Mouse (Mus musculus): ENCODE results near the gene Nrxn2. TPM values are rescaled to one million over a fixed set of nuclear protein-coding genes. Genes with fewer than 3 reads are reported as not detected.

Nrxn2 gene
- polyA plus RNA-seq, 1 experiment from 2014 or later, result 1.1 TPM

DNA sequence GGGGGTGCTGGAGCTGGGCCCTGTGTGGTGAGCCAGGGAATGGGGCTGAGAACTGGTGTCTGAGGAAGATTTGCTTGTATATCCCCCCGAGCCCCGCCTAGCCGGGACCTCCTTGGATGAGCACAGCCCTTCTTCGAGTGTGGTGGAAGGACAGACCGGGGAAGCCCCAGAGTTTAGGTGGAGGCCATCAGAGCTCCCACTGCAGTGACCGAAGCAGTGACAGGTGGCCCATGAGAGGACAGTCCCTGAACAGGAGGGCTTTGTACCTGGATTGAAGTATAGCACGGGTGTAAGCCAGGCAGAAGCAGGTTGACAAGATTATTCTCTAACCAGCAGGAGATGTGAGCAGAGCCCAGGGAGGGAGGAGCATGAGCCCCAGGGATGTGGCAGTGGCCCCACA, 31.3 kb downstream of the Nrxn2 start:
- H3K27me3 ChIP-seq (replicated peaks), result peaks cover 10% of the 10 kb centered on the region
- 69% methylated on average over 7 of the region's 7 CpGs for WGBS
- H3K4me3 ChIP-seq (replicated peaks), result no peak overlapping the region
- H3K9me3 ChIP-seq, result no peaks in the 10 kb centered on the region
- no peak overlapping the region for H3K27ac ChIP-seq
- no peak overlapping the region for H3K4me2 ChIP-seq (replicated peaks)
- H3K9ac ChIP-seq, result no peak overlapping the region
- ATAC-seq, result no peak
- peaks cover 5% of the 10 kb centered on the region; the same call in 1 of the 2 replicates for H3K4me1 ChIP-seq (replicated peaks)
- H3K36me3 ChIP-seq, result no peaks in the 10 kb centered on the region

DNA sequence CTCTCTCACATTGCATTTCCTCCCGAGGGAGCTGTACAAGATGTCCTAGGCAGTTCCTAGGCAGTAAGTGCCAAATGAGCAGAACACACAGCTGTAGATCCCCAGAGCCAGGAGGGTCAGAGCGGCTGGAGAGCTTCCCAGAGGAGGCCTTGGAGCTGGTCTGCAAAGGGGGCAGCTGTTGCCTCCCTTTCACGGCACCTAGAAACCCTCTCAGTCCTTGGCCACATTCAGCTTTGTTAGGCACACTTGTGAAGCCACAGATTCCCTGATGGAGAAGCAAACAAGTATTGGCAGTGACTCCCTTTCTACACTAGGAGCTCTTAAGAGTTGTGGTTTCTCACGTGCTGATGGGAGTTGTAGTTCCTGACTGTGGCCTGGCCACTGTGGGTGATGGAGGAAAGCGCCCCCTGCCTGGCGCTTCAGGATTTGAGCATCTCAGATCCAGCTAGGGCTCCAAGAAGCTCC, 33.5 kb downstream of the Nrxn2 start:
- no peak overlapping the region for H3K4me3 ChIP-seq (replicated peaks)
- 24% methylated on average over 6 of the region's 6 CpGs for whole genome bisulfite sequencing
- no peak overlapping the region for H3K27ac ChIP-seq
- no peaks in the 10 kb centered on the region for H3K36me3 ChIP-seq
- peak; percentile 89 for ATAC-seq
- peaks cover 5% of the 10 kb centered on the region; the same call in 1 of the 2 replicates for H3K4me1 ChIP-seq (replicated peaks)
- no peak overlapping the region for H3K9ac ChIP-seq
- H3K27me3 ChIP-seq (replicated peaks), result peaks cover 4% of the 10 kb centered on the region
- H3K9me3 ChIP-seq, result no peaks in the 10 kb centered on the region
- no peak overlapping the region for H3K4me2 ChIP-seq (replicated peaks)

GRCm38 (mm10) chr19:6452672-6453310, 34.3 kb downstream of the Nrxn2 start:
- H3K9me3 ChIP-seq, result no peaks in the 10 kb centered on the region
- no peak overlapping the region for H3K4me2 ChIP-seq (replicated peaks)
- ATAC-seq, result no peak
- peaks cover 4% of the 10 kb centered on the region for H3K27me3 ChIP-seq (replicated peaks)
- H3K4me3 ChIP-seq (replicated peaks), result no peak overlapping the region
- H3K4me1 ChIP-seq (replicated peaks), result peaks cover 5% of the 10 kb centered on the region; the same call in 1 of the 2 replicates
- no peak overlapping the region for H3K9ac ChIP-seq
- no peaks in the 10 kb centered on the region for H3K36me3 ChIP-seq
- no peak overlapping the region for H3K27ac ChIP-seq
- WGBS, result 48% methylated on average over 9 of the region's 9 CpGs

- Histone ChIP-seq H3K9me3 (no peaks in the 10 kb centered on the region), H3K27ac (no peak overlapping the region), H3K4me2 (replicated peaks) (no peak overlapping the region), H3K4me1 (replicated peaks) (peaks cover 5% of the 10 kb centered on the region; the same call in 1 of the 2 replicates), H3K27me3 (replicated peaks) (peaks cover 4% of the 10 kb centered on the region), H3K36me3 (no peaks in the 10 kb centered on the region), H3K9ac (no peak overlapping the region), H3K4me3 (replicated peaks) (no peak overlapping the region)
- ATAC-seq, result no peak
- WGBS, result 81% methylated on average over 8 of the region's 8 CpGs
Observed at GRCm38 (mm10) chr19:6453349-6453748, 34.8 kb downstream of the Nrxn2 start.

DNA sequence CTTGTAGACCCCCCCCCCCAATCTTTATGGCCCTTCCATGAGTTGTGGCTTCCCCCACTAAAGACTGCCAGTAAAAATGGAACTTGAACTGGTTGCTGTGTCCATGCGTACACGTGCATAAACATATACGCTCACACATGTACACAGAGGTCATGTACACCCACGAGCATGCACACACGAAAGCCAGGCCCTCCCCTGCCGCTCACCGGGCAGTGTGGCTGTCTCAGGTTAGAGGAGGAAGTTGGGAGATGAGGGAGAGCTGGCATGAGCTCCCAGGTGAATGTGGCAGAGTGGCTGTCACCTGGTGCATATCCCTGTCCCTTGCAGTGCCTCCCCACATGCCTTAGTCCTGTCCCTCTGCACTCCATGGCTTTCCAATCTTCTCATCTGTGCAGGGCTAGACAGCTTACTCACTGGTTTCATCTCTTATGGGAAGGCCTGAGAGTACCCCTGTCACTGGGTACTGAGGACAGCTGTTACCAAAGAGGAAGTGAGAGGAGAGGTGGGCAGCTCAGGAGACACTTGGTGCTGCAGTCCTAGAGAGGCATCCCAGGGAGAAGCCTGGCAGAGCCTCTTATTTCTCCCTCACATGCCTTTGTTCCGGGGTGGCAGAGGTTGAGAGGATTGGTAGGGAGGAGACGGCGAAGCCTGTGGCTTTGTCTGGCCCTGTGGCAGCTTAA, 35.6 kb downstream of the Nrxn2 start:
- Histone ChIP-seq H3K4me1 (replicated peaks) (peaks cover 5% of the 10 kb centered on the region; the same call in 1 of the 2 replicates), H3K27me3 (replicated peaks) (no peaks in the 10 kb centered on the region), H3K36me3 (no peaks in the 10 kb centered on the region), H3K27ac (no peak overlapping the region), H3K9ac (no peak overlapping the region), H3K4me3 (replicated peaks) (no peak overlapping the region), H3K4me2 (replicated peaks) (no peak overlapping the region), H3K9me3 (no peaks in the 10 kb centered on the region)
- WGBS, result 76% methylated on average over 10 of the region's 10 CpGs
- ATAC-seq, result no peak

DNA sequence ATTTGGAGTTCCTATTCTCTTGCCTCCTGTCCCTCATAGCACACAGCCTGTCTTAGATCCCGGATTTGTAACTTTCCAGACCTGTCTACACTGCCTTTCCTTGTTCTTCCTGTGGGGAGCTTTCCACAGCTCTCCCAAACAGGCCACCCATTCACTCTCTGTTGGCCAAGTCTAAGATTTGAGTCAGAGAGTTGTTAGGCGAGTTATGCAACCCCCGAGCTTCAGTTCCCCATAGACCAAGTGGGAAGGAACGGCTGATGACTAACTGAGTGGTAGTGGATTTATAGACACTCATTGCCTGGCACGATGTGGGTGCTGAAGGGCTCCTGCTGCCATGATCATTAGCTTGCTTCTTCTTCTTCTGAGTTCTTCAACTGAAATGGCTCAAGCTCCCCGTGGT, 41.0 kb downstream of the Nrxn2 start:
- Histone ChIP-seq H3K4me2 (replicated peaks) (no peak overlapping the region), H3K9me3 (no peaks in the 10 kb centered on the region), H3K27ac (no peak overlapping the region), H3K4me1 (replicated peaks) (0 out of 2 replicates have a peak, but pooled peaks cover 2% of the 10 kb centered on the region), H3K36me3 (no peaks in the 10 kb centered on the region), H3K4me3 (replicated peaks) (no peak overlapping the region), H3K27me3 (replicated peaks) (no peaks in the 10 kb centered on the region; the same call in 1 of the 2 replicates), H3K9ac (no peak overlapping the region)
- WGBS, result 78% methylated on average over 6 of the region's 6 CpGs
- no peak for ATAC-seq

DNA sequence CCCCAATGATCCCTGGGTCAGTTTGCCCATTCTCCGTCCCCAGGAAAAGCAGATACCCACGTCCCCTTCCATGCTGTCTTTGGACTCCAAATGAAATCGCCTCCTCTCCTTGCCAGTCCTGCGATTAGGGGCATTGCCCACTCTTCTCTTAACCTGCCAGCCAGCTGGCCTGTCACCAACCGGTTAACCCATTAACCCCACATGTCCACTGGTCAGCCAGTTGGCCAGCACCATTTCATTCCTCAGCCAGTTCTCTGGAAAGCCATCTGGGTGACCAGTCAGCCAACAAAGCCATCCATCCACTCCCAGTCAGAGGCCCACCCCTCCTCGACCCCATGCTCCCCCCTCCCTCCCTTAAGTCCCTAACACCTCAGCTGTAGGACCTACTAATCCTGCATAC, 44.3 kb downstream of the Nrxn2 start:
- Histone ChIP-seq H3K4me3 (replicated peaks) (no peak overlapping the region), H3K4me2 (replicated peaks) (no peak overlapping the region), H3K4me1 (replicated peaks) (peaks cover 10% of the 10 kb centered on the region; the same call in 1 of the 2 replicates), H3K27me3 (replicated peaks) (no peaks in the 10 kb centered on the region; the same call in 1 of the 2 replicates), H3K36me3 (no peaks in the 10 kb centered on the region), H3K27ac (no peak overlapping the region), H3K9ac (no peak overlapping the region), H3K9me3 (no peaks in the 10 kb centered on the region)
- WGBS, result 45% methylated on average over 6 of the region's 6 CpGs
- no peak for ATAC-seq

- Histone ChIP-seq H3K27ac (no peak overlapping the region), H3K27me3 (replicated peaks) (no peaks in the 10 kb centered on the region), H3K4me2 (replicated peaks) (no peak overlapping the region), H3K36me3 (no peaks in the 10 kb centered on the region), H3K9ac (no peak overlapping the region), H3K4me3 (replicated peaks) (no peak overlapping the region), H3K9me3 (no peaks in the 10 kb centered on the region), H3K4me1 (replicated peaks) (peaks cover 10% of the 10 kb centered on the region; the same call in 1 of the 2 replicates)
- no peak for ATAC-seq
- 48% methylated on average over 10 of the region's 10 CpGs for WGBS
Observed at GRCm38 (mm10) chr19:6464306-6465071, 46.0 kb downstream of the Nrxn2 start.

DNA sequence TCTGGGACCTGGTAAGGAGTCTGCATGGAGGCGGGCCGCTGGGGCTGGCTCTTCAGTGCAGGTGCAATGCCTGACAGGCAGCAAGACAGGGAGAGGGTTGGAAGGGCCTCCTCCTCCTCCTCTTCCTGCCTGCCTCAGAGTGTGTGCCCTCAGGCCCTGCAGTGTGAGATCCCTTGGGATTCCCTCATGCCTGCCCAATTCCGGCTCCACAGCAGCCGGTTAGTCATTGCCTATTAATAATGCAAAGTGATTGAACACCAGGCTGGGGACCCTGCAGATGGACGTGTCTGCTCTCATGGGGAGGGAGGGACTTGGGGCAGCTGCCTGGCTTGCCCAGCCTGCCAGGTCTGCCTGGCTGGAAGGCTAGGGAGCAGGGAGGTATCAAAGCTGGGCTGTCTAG, 46.6 kb downstream of the Nrxn2 start:
- Histone ChIP-seq H3K4me3 (replicated peaks) (no peak overlapping the region), H3K27ac (no peak overlapping the region), H3K27me3 (replicated peaks) (no peaks in the 10 kb centered on the region), H3K9me3 (no peaks in the 10 kb centered on the region), H3K4me1 (replicated peaks) (peaks cover 10% of the 10 kb centered on the region; the same call in 1 of the 2 replicates), H3K4me2 (replicated peaks) (no peak overlapping the region), H3K36me3 (no peaks in the 10 kb centered on the region), H3K9ac (no peak overlapping the region)
- 51% methylated on average over 5 of the region's 5 CpGs for WGBS
- ATAC-seq, result no peak

- H3K9ac ChIP-seq, result no peak overlapping the region
- no peaks in the 10 kb centered on the region for H3K9me3 ChIP-seq
- no peak overlapping the region for H3K4me3 ChIP-seq (replicated peaks)
- H3K4me2 ChIP-seq (replicated peaks), result no peak overlapping the region
- WGBS, result 88% methylated on average over 3 of the region's 3 CpGs
- no peak overlapping the region for H3K27ac ChIP-seq
- no peaks in the 10 kb centered on the region for H3K36me3 ChIP-seq
- H3K27me3 ChIP-seq (replicated peaks), result no peaks in the 10 kb centered on the region
- H3K4me1 ChIP-seq (replicated peaks), result peaks cover 10% of the 10 kb centered on the region; the same call in 1 of the 2 replicates
- no peak for ATAC-seq
Observed at GRCm38 (mm10) chr19:6466945-6467344, 48.4 kb downstream of the Nrxn2 start.

GRCm38 (mm10) chr19:6467374-6467979, 48.9 kb downstream of the Nrxn2 start:
- no peaks in the 10 kb centered on the region for H3K27me3 ChIP-seq (replicated peaks)
- no peak overlapping the region for H3K9ac ChIP-seq
- 80% methylated on average over 15 of the region's 15 CpGs for WGBS
- H3K27ac ChIP-seq, result no peak overlapping the region
- peaks cover 10% of the 10 kb centered on the region; the same call in 1 of the 2 replicates for H3K4me1 ChIP-seq (replicated peaks)
- H3K9me3 ChIP-seq, result no peaks in the 10 kb centered on the region
- H3K4me2 ChIP-seq (replicated peaks), result no peak overlapping the region
- ATAC-seq, result no peak
- no peak overlapping the region for H3K4me3 ChIP-seq (replicated peaks)
- no peaks in the 10 kb centered on the region for H3K36me3 ChIP-seq

DNA sequence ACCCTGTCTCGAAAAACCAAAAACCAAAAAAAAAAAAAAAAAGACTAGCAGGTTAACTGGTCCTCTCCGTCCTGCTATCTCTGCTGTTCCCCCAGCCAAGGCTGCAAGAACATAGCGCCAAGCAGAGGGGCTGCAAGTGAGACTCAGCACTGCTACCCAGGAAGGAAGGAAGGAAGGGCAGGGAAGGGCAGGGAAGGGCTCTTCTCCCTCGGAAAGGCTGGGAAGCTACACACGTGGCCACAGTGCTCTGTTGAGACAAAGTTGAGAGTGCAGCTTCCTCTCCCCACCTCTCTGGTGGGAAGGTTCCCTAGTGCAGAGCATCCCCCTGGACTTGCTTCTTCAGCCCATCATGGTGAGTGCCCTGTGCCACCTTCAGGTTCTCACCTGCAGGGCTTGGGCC, 53.1 kb downstream of the Nrxn2 start:
- 0 out of 2 replicates have a peak, but pooled peaks cover 2% of the 10 kb centered on the region for H3K27me3 ChIP-seq (replicated peaks)
- ATAC-seq, result no peak
- 76% methylated on average over 5 of the region's 5 CpGs for WGBS
- H3K4me2 ChIP-seq (replicated peaks), result no peak overlapping the region
- no peak overlapping the region for H3K27ac ChIP-seq
- no peak overlapping the region for H3K4me3 ChIP-seq (replicated peaks)
- no peaks in the 10 kb centered on the region for H3K9me3 ChIP-seq
- no peak overlapping the region for H3K9ac ChIP-seq
- no peaks in the 10 kb centered on the region for H3K36me3 ChIP-seq
- no peaks in the 10 kb centered on the region; the same call in 1 of the 2 replicates for H3K4me1 ChIP-seq (replicated peaks)

Measured in intestine, embryonic 15.5 days (tissue).